Mouse (Mus musculus): ENCODE data around the gene Gpr61.

GRCm38 (mm10) chr3:108199231-108199630 is 44.5 kb upstream of the Gpr61 start:
- TF ChIP-seq CTCF (IDR thresholded peaks at IDR 0.05; ENCODE audit: low read depth, low read length) (no peak), POLR2A (IDR thresholded peaks at IDR 0.05; ENCODE audit: extremely low read depth, insufficient read depth, low read length) (no peak)
